Mouse (Mus musculus) right cerebral cortex, adult 2 months (tissue): ENCODE data around the gene Knl1.

Experiments used
- DNase-seq, 2 experiments: peaks; one replicate each; pipeline ENCODE4 v3.0.0; 2021 to 2022; ENCODE audit warnings: low spot score in 2 of 2

Gene Knl1

DNA sequence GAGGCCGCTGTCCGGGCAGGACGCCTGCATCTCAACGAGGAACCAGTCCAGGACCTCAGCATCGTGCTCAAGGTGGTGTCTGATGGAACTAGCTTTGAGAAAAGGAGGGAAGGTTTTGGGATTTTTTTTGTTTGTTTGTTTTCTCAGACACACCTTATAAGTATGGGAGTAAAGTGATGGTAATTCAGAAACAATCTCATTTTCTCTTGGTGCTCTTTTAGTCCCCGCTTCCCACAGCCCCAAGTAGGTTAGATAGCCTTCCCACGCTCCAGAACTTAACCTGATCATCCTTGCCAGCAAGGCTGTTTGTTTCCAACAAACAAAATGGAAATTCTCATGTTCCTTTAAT lies 11.5 kb upstream of the Knl1 start:
- no peak for DNase-seq

DNA sequence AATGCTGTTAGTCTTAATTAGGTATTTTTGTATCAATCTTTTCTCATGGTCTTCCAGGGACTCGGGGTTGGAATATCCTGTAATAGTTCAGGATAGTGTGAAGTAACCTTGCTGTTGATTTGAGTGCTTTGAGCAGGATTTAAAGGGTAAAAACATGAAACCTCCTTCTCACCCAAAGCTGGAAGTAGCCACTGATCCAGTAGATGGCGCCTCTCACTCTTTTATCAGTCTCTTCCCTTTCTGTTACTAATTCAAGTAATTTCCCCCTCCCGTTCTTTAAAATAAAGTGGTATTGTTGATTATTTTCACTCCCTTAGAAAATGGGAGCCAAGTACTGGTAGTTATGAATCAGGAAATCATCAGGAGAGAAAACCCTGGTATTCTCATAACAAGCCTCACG lies 6.0 kb upstream of the Knl1 start:
- peak; percentile 50 to 53 for DNase-seq

DNA sequence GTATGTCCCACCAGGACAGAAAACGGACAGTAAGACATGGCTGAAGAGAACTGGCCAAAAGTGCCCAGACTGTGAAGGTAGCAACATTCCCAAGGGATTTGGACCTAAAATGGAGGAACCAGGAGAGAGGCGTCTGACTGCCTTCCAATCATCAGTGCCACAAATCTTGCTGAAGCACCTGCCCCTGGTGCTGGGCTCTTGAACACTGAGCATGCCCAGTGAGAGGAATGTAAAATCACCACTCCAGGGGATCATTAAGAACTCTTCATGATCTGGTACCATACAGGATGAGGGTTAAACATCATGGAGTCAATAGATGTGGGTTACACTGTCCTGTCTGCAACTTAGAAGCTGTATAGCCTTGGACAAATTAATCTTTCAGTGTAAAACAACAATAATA lies 1.8 kb upstream of the Knl1 start:
- no peak for DNase-seq

DNA sequence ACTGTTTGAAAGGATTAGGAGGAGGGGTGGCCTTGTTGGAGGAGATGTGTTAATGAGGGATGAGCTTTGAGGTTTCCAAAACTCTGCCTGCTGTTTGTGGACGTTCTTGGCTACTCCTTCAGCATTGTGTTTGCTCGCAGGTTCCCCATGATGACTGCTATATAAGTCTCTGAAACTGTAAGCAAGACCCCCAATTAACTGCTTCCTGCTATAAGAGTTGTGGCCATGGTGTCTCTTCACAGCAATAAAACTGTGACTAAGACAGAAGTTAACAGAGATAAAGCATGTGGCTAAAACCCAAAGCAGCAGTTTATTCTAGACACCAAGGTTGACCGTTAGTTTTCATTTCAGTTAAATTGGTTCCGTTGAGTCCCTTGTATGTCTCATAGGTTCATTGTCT lies 930 bp downstream of the Knl1 start:
- DNase-seq, result no peak

DNA sequence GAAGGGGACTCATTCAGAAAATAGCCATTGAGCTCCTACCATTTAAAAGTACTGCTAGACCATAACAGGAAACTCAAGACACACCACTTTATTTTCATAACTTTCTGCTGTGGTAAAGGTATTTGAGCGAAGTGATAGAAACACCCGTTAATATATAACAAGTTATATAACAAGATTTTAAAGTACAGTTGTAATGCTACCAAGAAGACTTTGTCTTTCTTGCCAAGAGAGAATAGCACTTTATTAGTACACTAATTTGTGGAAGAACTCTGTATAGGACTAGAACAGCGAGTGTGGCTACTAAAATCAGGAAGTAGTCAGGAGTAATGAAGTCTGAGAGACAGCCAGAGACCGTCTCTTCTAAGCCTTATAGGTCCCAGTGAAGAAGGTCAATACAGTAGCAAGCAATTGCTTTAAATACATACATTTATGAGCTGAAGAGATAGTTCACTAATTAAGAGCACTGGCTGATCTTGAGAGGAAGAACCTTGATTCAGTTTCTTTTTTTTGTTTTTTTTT lies 3.3 kb downstream of the Knl1 start:
- no peak for DNase-seq

DNA sequence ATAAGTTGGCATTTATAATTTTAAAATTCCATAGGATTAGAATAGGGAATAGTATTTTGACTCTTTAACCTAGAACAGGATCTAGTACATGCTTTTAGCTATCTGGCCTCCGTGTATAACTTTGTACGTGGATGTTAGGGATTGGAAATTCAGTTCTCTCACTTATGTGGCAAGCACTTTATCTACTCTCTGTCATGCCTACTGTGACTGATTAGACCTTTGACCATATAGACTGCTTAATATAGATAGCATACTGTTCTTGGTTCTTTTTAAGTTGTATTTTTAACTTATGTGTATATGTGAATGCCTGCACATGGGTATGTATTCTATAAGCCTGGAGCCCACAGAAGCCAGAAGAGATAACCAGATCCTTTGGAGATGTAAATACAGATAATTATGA lies 13.2 kb downstream of the Knl1 start:
- no peak for DNase-seq

DNA sequence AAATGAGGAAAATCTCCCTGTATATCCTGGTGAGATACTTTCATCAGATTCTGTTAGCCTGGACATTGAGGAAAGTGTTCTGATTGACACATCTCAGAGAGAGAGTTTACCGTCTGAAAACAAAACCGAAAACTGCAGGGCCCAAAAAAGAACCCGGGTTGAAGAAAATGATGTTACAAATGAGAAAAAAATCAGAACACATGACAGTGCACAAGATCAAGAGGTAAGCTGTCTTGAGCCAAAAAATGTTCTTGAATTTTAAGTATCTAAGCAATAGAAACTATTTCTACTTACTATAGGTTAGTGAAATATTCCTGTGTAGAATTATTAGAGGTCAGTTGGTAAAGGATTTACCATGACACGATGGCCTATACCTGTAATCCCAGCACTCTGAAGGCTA lies 25.5 kb downstream of the Knl1 start:
- DNase-seq, result no peak

DNA sequence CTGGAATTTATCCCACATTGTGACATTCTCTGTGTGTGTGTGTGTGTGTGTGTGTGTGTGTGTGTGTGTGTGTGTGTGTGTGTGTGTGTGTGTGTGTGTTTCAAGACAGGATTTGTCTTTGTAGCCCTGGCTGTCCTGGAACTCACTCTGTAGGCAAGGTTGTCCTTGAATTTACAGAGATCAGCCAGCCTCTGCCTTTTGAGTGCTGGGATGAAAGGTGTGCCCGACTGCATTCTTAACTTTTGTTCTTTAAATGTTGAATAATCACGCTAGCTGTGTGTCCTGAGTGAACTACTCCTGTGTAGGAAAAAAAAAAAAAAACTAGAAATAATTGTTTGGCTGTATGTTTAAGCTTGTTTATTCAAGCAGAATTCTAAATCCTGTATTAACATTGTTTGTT lies 39.2 kb downstream of the Knl1 start:
- DNase-seq, result no peak

DNA sequence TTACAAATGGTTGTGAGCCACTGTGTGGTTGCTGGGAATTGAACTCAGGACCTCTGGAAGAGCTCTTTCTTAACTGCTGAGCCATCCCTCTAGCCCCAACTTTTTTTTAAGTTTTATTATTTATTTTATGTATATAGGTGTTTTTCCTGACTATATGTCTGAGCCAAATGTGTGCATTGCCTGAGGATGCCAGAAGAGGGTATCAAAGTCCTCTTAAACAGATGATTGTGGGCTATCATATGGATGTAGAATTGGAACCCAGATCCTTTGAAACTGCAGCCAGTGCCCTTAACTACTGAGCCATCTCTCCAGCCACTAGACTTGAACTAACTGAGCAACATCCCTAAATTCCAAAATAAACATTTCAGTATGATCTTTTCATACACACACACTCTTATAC lies 54.6 kb downstream of the Knl1 start:
- no peak for DNase-seq

DNA sequence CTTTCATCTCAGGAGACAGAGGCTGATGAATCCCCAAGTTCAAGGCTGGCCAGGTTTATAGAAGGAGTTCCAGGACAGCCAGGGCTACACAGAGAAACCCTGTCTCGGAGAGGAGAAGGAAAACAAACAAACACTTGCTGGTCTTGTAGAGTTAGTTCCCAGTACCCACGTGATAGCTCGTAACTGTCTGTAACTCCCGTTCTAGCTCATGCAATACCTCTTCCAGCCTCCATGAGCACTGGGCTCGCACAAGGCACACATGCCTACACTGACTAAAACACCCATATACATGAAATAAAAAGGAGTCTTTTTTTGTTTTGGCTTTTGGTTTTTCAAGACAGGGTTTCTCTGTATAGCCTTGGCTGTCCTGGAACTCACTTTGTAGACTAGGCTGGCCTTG lies 59.7 kb downstream of the Knl1 start:
- DNase-seq, result no peak

DNA sequence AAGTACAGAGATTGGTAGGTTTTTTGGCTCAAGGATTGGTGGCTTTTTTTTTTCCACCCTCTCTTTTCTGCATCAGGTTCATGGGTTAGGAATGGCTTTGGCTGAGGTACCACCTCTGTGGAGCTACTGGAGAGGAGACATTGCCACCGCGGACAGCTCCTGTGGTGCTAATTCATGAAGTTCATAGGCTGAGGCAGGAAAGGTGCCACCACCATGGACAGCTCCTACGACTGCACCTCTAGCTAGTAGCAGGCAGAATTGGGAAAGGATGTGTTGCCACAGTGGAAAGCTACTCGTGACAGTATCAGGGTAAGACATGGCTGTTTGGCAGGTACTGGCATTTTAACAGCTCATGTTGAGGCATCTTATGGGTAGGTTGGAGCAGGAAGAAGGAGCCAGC lies 61.6 kb downstream of the Knl1 start:
- DNase-seq, result no peak

DNA sequence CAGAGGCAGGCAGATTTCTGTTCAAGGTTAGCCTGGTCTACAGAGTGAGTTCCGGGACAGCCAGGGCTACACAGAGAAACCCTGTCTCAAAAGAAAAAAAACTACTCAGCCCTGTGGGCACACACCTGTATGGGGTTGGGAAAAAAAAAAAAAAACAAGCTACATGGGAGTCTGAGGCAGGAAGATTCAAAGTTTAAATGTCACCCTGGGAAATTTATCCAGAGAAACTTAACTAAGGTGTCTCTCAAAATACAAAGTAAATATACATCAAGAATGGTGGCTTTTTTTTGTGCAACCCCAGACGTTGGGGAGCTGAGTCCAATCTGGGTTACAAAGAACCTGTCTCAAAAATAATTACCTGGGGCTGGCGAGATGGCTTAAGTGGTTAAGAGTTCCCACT lies 64.1 kb downstream of the Knl1 start:
- DNase-seq, result no peak

DNA sequence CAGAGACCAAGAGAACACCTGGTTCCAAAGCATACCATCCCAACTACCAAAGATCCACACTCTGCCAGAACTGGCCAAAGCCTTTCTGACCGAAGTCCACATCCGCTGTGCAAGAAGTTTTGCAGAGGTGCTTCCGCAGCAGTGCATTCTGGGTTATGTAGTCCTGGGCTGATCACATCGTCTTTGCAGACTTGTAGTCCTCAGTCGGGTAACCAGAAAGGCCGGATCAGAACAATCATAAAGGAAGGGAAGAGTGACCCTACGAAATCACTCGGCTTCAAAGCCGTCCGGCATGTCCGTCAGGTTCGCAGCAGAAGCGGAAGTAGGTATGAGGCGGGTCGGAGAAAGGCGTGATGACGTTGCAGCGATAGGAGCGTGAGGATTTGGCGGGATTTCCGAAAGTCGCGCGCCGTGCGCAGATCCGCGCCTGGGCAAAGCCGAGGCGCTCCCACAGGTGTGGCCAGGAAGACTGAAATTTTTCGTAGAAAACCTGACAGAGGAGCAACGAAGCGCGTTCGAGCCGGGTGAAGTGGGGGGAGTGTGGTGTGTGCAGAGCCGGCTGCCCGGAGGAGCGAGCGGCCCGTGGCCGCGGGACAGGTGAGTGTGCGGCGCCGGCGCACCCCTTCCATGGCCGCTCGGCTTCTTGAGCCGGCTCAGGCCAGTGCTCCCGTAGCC lies 65.7 kb downstream of the Knl1 start, which contains the start of gene Rad51:
Gene Rad51 (plus strand): TSS at position 356 of the 675 bp plus-strand sequence.
- DNase-seq, result peak; percentile 83 to 94

DNA sequence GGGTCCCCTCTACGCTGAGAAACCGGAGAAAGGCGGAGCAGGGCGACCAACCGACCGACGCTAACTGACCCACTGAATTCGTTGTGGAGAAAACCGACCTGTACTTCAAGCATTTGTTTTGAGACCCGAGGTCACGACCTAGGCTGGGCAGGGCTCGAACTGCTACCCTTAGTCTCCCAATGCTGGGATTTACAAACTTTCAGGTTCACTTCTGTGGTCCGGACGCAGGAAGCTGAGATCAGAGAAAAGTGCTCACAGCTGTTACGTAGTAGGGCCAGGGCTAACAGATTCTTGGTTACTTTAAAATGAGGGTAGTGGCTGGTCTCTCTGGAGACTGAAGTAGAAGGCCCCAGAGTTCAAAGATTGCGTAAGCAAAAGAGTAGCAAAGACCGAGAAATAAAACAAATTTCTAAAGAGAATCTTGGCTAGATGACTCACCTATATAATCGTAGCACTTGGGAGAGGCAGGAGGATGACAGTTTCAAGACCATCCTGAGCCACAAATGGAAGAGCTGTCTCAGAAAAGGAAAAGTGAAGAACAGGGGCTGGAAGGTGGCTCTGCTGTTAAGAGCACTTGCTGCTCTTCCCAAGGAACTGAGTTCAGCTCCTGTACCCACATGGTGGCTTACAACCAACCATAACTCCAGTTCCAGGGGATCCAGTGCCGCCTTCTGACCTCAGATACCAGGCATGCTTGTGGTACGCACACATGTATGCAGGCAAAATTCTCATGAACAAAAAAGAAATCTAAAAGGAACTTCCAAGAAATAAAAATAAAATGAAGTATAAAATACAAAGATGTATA lies 66.4 kb downstream of the Knl1 start:
- no peak for DNase-seq

DNA sequence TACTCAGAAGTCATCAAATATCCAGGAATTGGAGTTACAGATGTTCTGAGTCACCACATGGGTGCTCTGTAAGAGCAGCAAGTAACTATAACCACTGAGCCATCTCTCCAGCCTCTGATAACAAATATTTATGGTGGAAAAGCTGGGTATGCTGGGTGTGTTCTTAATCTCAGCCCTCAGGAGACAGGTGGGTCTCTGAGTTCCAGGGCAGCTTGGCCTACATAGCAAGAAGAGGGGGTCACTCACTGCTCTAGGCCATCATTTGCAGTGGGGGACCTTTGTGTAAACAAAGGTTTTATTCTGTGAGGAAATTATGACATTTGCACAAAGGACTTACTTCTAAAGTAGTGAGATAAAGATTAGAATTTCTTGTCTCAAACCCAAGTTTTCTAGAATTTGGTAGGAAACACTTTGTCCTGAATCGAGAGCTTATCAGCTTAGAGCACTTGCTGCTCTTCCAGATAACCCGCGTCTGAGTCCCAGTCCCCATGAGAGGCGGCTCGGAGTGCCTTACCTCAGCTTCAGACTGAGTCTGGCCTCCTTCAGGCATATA lies 89.5 kb downstream of the Knl1 start:
- DNase-seq, result no peak

DNA sequence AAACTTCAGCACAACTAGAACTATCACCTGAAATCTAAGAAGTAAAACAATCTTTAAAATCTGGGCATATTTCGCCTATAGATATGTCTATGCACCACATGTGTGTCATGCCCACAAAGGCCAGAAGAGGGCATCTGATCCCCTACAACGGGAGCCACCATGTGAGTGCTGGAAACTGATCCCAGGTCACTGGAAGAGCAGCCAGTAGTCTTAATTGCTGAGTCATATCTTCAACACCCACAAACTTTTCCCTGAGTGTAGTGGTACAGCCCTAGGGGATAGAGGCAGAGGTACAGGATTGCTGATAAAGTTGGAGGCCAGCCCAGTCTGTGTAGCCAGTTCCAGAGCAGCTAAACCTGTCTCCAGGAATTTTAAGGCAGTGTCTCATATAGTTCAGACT lies 98.3 kb downstream of the Knl1 start:
- no peak for DNase-seq

DNA sequence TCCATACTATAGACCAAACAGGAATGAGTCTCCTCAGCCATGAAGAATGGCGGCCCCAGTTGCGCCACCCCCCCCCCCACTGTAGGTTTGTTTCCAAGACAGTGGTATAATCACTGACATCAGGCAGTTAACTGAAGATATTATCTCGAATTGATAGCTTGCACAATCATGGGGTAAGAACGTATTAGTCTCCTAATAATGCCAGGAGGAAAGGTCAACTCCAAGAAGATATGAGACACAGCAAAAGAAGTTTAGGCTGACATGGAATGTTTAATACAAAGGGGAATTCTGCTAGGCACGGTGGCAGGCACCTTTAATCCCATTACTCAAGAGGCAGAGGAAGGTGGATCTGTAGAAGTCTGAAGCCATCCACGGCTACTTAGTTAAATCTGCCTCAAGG lies 99.5 kb downstream of the Knl1 start:
- no peak for DNase-seq

DNA sequence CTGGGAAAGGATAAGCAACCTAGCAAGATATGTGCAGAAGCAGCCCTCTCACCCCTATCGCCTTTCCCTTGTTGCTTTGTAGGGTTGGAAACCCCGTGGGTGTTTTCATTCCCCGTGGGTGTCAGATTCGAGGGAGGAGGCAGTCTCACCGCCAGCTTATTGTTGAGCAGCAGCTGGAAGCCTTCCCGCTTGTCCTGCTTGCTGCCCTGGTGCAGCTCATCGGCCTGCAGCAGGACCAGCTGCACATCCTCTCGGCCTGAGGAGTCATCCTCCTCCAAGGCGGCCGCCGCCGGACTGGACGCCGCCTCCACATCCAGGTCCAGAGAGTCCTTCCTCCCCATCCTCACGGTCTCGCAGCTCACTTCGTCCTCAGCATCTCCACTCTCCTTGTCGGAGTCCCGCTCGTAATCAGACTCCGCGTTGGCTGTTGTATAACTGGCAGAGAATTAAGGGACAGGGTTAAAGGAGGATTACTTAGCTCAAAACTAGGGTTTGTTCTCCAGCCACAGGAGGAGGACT lies 100.3 kb downstream of the Knl1 start:
- DNase-seq, result no peak

DNA sequence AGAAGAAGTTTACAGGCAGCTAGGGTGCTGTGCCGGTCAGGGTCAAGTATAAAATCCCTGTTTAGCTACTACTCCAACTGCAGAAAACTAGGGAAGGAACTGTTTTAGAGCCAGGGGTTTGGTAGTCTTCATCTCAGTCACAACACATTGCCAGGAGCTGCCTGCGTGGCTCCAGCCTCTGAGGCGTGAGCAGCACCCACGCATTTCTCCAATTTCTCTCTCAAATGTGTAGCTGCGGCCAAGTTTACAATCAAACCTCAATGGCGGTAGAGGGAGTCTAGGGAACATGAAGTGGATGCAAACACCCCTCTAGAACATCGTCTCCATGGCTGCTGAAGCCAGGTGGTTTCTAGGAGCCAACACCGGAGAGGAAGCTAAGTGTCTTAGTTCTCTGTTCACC lies 100.9 kb downstream of the Knl1 start:
- peak; percentile 42 to 43 for DNase-seq

DNA sequence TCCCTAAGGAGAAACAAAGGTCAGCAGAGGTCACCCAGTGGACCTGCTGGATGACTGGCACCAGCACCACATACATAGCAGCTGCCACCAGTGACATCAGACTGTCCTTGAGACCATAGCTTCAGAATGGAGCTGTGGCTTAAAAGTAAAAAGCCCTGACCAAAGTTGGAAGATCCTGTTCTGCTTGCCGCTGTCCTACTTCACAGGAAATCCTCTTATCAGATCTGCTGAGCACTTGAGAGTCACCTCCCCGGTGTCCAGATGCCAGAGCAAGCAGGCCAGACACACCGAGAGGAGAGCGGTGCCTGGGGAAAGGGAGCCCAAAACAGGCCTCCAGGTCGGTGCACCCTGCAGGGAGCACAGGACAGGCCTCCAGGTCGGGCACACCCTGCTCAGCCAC lies 105.3 kb downstream of the Knl1 start:
- no peak for DNase-seq

DNA sequence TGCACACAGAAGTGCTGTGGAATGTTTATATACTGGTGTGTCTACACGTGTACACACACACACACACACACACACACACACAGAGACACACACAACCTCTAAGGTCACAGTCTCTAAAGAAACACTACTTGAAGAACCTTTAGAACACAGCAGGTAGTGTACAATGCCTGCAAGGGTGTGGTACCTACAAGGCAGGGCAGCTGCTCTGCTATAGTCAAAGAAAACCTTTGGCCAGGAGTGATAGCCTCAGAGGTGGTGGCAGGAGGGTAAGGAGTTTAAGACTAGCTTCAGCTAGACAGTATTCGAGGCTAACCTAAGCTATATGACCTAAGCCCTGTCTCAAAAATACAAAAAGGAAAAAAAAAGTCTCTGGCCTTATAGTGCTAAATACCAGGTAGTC lies 107.8 kb downstream of the Knl1 start:
- DNase-seq, result no peak
